Mouse (Mus musculus): Measurements from ENCODE around the gene Gm10647. TPM values are rescaled to one million over a fixed set of nuclear protein-coding genes. Genes with fewer than 3 reads are reported as not detected.
"Not testable (repeated sequence)": the region's sequence is repeated elsewhere in the genome, so short reads cannot be mapped to it uniquely, and the experiment has no call there.

Gm10647 gene
- polyA plus RNA-seq, 2 experiments = 0.50 to 0.63 TPM

DNA sequence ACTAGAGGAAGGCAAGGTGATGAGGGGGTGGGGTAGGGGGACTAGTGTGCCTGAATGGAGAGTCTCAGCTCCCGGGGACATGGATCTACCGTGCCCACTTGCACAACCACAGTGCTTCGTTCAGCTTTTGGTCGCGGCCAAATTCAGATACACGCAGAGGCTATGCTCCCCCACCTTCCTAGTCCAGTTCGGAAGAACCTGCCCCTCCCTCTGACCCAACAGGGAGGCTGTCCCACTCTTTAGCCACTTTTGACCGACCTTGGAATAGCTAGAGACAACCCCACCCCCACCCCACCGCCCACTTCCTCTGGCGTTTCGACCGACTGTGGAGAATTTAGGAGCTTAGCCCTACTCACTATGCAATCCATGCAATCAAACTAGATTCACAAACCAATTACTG is 5.1 kb downstream of the Gm10647 start:
- Histone ChIP-seq H3K4me3 (replicated peaks; ENCODE audit: low read length) (no peak overlapping the region), H3K4me2 (replicated peaks; ENCODE audit: low read depth, low read length, severe bottlenecking) (no peak overlapping the region), H3K36me3 (ENCODE audit: control insufficient read depth, insufficient read depth, low read length) (no peaks in the 10 kb centered on the region), H3K9ac (ENCODE audit: low read depth, low read length, severe bottlenecking) (no peak overlapping the region), H3K27me3 (ENCODE audit: control insufficient read depth, insufficient read depth, low read length) (no peaks in the 10 kb centered on the region; the same call in 1 of the 2 replicates), H3K27ac (replicated peaks; ENCODE audit: low read depth, low read length) (no peak overlapping the region), H3K9me3 (ENCODE audit: control insufficient read depth, low read length) (no peaks in the 10 kb centered on the region), H3K4me1 (ENCODE audit: control insufficient read depth, insufficient read depth, low read length) (peaks cover 4% of the 10 kb centered on the region; the same call in 1 of the 2 replicates)
- DNase-seq (ENCODE audit: low spot score) = no peak
- TF ChIP-seq POLR2A (IDR thresholded peaks at IDR 0.05; ENCODE audit: borderline replicate concordance, extremely low read depth, insufficient read depth, insufficient read length) = no peak
- WGBS = 65% methylated on average over 12 of the region's 12 CpGs
- ATAC-seq (ENCODE audit: low FRiP score, low read depth) = no peak

DNA sequence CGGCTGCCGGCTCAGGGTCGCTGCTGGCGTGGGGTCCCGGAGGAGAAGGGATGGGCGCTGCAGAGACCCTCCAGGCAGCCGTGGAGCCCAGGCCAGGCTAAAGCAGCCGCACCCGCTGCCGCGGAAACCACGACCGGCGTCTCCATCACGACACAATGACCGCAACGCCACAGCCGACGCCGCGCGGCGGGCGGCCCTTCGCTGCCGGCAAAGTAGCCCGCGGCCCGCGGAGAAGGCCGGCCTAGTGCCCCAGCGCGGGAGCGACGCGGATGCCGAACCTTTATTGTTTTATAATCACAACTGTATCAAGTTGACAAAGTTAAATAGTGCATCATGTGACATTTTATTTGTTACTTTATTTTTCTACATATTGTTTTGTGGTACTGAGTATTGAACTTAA is 9.1 kb downstream of the Gm10647 start:
- H3K4me1 ChIP-seq (ENCODE audit: control insufficient read depth, insufficient read depth, low read length); H3K9me3 ChIP-seq (ENCODE audit: control insufficient read depth, low read length); ATAC-seq (ENCODE audit: low FRiP score, low read depth); DNase-seq (ENCODE audit: low spot score); H3K27ac ChIP-seq (replicated peaks; ENCODE audit: low read depth, low read length); H3K27me3 ChIP-seq (ENCODE audit: control insufficient read depth, insufficient read depth, low read length); H3K36me3 ChIP-seq (ENCODE audit: control insufficient read depth, insufficient read depth, low read length): not testable (repeated sequence)
- Histone ChIP-seq H3K9ac (ENCODE audit: low read depth, low read length, severe bottlenecking) (peak overlapping the region; percentile 45), H3K4me3 (replicated peaks; ENCODE audit: low read length) (peak overlapping the region; percentile 30), H3K4me2 (replicated peaks; ENCODE audit: low read depth, low read length, severe bottlenecking) (peak overlapping the region; percentile 49)
- 3% methylated on average over 25 of the region's 37 CpGs for WGBS

DNA sequence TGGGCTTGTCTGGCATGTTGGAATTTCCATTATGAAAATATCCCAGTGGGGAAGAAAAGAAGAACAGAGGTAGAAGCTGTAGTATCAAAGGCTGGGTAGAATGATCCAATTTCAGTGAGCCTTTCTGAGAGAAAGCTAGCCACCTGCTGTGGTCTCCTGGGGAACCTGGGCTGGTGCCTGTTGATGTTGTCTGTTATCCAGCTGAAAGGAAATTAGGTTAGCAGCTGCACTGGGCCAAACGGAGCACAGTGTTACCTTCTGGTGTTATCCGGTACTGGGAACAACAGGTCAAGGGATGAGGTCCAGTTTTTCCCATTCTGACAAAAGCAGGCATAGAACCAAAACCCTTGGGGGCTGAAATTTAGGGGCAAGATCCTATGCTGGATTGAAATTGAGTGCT is 16.6 kb downstream of the Gm10647 start:
- Histone ChIP-seq H3K4me3 (replicated peaks; ENCODE audit: low read length) (no peak overlapping the region), H3K27ac (replicated peaks; ENCODE audit: low read depth, low read length) (no peak overlapping the region), H3K27me3 (ENCODE audit: control insufficient read depth, insufficient read depth, low read length) (no peaks in the 10 kb centered on the region), H3K4me2 (replicated peaks; ENCODE audit: low read depth, low read length, severe bottlenecking) (no peak overlapping the region), H3K9ac (ENCODE audit: low read depth, low read length, severe bottlenecking) (no peak overlapping the region), H3K4me1 (ENCODE audit: control insufficient read depth, insufficient read depth, low read length) (peaks cover 4% of the 10 kb centered on the region; the same call in 1 of the 2 replicates), H3K9me3 (ENCODE audit: control insufficient read depth, low read length) (no peaks in the 10 kb centered on the region), H3K36me3 (ENCODE audit: control insufficient read depth, insufficient read depth, low read length) (no peaks in the 10 kb centered on the region)
- DNase-seq (ENCODE audit: low spot score) (no peak), ATAC-seq (ENCODE audit: low FRiP score, low read depth) (no peak)
- no peak for TF ChIP-seq POLR2A (IDR thresholded peaks at IDR 0.05; ENCODE audit: borderline replicate concordance, extremely low read depth, insufficient read depth, insufficient read length)
- WGBS = 17% methylated on average over 2 of the region's 2 CpGs

DNA sequence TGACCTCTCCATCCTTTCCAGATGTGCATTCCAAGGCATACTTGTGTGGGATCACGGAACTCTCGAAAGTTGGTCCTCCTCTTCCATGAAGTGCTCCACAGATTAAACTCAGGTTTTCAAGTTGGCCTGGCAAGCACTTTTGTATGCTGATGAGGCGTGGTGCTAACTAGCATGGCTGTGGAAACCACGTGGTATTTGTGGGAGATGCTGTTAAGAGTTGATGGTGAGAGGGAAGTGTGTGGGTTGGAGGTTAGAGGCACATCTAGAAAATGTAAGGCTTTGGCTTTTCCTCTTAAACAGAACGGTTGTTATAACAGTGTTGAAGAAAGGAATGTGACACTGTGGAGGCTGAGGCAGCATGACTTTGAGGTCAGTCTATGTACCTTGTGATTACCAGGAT is 24.2 kb downstream of the Gm10647 start:
- TF ChIP-seq POLR2A (IDR thresholded peaks at IDR 0.05; ENCODE audit: borderline replicate concordance, extremely low read depth, insufficient read depth, insufficient read length) = no peak
- ATAC-seq (ENCODE audit: low FRiP score, low read depth) (no peak), DNase-seq (ENCODE audit: low spot score) (no peak)
- Histone ChIP-seq H3K27ac (replicated peaks; ENCODE audit: low read depth, low read length) (no peak overlapping the region), H3K36me3 (ENCODE audit: control insufficient read depth, insufficient read depth, low read length) (no peaks in the 10 kb centered on the region), H3K9me3 (ENCODE audit: control insufficient read depth, low read length) (no peaks in the 10 kb centered on the region), H3K4me3 (replicated peaks; ENCODE audit: low read length) (no peak overlapping the region), H3K27me3 (ENCODE audit: control insufficient read depth, insufficient read depth, low read length) (no peaks in the 10 kb centered on the region), H3K4me1 (ENCODE audit: control insufficient read depth, insufficient read depth, low read length) (no peaks in the 10 kb centered on the region), H3K9ac (ENCODE audit: low read depth, low read length, severe bottlenecking) (no peak overlapping the region), H3K4me2 (replicated peaks; ENCODE audit: low read depth, low read length, severe bottlenecking) (no peak overlapping the region)
- 67% methylated on average over 5 of the region's 5 CpGs for WGBS

DNA sequence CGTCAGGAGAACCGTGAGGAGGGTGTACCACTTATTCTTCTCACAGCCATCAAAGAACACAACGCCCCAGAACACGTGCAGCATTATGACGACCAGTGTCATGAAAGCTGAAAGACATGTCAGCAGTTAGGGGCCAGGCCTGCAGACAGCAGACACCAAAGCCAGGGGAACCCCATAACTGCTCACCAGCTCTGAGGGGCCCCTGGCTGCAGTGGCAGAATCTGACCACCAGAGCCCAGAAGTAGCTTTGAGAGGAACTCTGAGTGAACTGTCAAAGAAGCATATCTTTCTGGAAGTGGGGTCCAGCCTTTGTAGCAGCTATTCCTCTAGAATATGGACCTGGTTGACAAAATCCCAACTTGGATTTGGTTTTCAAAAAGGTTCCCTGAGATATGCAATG is 25.4 kb downstream of the Gm10647 start:
- not testable (repeated sequence) for H3K4me3 ChIP-seq (replicated peaks; ENCODE audit: low read length); DNase-seq (ENCODE audit: low spot score); H3K36me3 ChIP-seq (ENCODE audit: control insufficient read depth, insufficient read depth, low read length); H3K4me2 ChIP-seq (replicated peaks; ENCODE audit: low read depth, low read length, severe bottlenecking); H3K4me1 ChIP-seq (ENCODE audit: control insufficient read depth, insufficient read depth, low read length); ATAC-seq (ENCODE audit: low FRiP score, low read depth); H3K27ac ChIP-seq (replicated peaks; ENCODE audit: low read depth, low read length); H3K27me3 ChIP-seq (ENCODE audit: control insufficient read depth, insufficient read depth, low read length); H3K9ac ChIP-seq (ENCODE audit: low read depth, low read length, severe bottlenecking); H3K9me3 ChIP-seq (ENCODE audit: control insufficient read depth, low read length)
- no CpG with 5 or more reads among the region's 5 CpGs for WGBS

DNA sequence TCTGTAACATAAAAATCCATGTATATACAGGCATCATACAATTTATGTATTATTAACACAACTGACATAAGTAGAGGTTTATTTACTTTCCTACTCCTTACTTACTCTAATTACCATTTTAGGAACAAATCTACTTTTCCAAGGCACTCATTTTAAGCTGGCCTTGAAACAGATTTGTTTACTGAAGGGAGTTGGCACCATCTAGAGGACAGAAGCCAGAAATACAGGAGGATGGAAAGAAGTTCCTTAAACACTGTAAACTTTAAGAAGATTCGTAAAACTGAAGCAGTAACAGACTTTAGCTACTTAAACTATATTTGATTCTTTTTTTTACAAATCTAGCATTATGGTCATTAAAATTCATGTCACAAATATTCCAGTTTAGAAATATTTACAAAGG is 29.2 kb downstream of the Gm10647 start:
- Histone ChIP-seq H3K27me3 (ENCODE audit: control insufficient read depth, insufficient read depth, low read length) (no peaks in the 10 kb centered on the region), H3K9me3 (ENCODE audit: control insufficient read depth, low read length) (no peaks in the 10 kb centered on the region), H3K4me2 (replicated peaks; ENCODE audit: low read depth, low read length, severe bottlenecking) (no peak overlapping the region), H3K27ac (replicated peaks; ENCODE audit: low read depth, low read length) (no peak overlapping the region), H3K4me1 (ENCODE audit: control insufficient read depth, insufficient read depth, low read length) (no peaks in the 10 kb centered on the region), H3K9ac (ENCODE audit: low read depth, low read length, severe bottlenecking) (no peak overlapping the region), H3K4me3 (replicated peaks; ENCODE audit: low read length) (no peak overlapping the region), H3K36me3 (ENCODE audit: control insufficient read depth, insufficient read depth, low read length) (no peaks in the 10 kb centered on the region)
- DNase-seq (ENCODE audit: low spot score) (peak; percentile 75), ATAC-seq (ENCODE audit: low FRiP score, low read depth) (no peak)
- 31% methylated on average over 1 of the region's 1 CpGs for WGBS
- no peak for TF ChIP-seq POLR2A (IDR thresholded peaks at IDR 0.05; ENCODE audit: borderline replicate concordance, extremely low read depth, insufficient read depth, insufficient read length)

Measured in limb, embryonic 14.5 days (tissue).